Mouse (Mus musculus) heart, adult 8-10 months (tissue): Measurements from ENCODE around the gene Luc7l2. TPM values are rescaled to one million over a fixed set of nuclear protein-coding genes. Genes with fewer than 3 reads are reported as not detected.
"Not testable (repeated sequence)": the region's sequence is repeated elsewhere in the genome, so short reads cannot be mapped to it uniquely, and the experiment has no call there.

Experiments used
- DNase-seq: peaks from one replicate; pipeline ENCODE4 v3.0.0; 2022; ENCODE audit warnings: low spot score
- total RNA-seq, 4 experiments: library from RNA; stranded (reverse); gene quantifications; 2 replicates each; pipeline ENCODE4 v1.2.4; 2022

Luc7l2 gene
- total RNA-seq, result 100 to 1,000 TPM in 1 of 4 experiments, 10 to 100 TPM in 3; 84.5 to 120 (median 91.4) TPM

- DNase-seq, result peak; percentile 93
These were observed at the start of gene Luc7l2 for GRCm38 (mm10) chr6:38551062-38551988. Gene Luc7l2, plus strand, starts transcription at chr6:38551334.

DNA sequence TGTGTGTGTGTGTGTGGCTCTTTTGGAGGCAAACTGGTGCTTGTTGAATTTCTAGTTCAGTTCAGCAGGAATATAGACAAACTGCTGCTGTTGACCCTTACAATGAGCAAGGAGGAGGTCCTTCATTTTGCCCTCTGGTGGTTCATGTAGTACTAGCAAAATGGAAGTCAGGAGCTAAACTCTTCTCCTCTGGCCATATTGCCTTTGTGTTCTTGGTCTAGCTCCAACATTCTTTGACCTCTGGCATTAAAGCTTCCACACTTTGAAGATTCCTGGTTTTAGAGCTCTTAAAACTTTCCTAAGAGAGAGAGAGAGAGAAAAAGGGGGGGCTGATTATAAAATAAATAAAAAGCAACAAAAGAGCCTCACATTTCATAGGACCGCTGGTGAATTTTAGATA, 39.0 kb upstream of the Luc7l2 start:
- DNase-seq, result no peak

DNA sequence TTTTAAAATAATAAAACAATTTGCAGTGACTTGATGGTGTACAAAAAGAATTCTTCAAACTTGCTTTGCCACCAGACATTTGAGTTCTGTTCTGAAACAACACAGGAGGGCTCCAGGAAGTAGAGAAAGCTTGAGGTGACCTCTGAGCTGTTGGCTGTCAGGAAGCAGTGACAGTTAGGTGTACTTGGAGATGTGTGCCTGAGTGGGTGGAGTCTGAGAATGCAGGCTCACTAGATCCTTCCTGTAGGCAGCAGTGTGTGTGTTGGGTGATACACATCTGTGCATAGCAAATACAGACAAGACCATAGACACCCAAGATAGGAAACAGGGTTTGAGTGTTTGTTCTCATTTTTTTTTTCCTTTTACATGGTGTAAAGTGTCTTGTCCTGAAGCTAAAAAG, 38.3 kb upstream of the Luc7l2 start:
- no peak for DNase-seq

GRCm38 (mm10) chr6:38515201-38515600, 35.9 kb upstream of the Luc7l2 start:
- DNase-seq, result no peak

- no peak for DNase-seq
These were observed 27.3 kb upstream of the Luc7l2 start for GRCm38 (mm10) chr6:38523851-38524250.

- DNase-seq, result no peak
These were observed 19.8 kb upstream of the Luc7l2 start for GRCm38 (mm10) chr6:38531211-38531820.

DNA sequence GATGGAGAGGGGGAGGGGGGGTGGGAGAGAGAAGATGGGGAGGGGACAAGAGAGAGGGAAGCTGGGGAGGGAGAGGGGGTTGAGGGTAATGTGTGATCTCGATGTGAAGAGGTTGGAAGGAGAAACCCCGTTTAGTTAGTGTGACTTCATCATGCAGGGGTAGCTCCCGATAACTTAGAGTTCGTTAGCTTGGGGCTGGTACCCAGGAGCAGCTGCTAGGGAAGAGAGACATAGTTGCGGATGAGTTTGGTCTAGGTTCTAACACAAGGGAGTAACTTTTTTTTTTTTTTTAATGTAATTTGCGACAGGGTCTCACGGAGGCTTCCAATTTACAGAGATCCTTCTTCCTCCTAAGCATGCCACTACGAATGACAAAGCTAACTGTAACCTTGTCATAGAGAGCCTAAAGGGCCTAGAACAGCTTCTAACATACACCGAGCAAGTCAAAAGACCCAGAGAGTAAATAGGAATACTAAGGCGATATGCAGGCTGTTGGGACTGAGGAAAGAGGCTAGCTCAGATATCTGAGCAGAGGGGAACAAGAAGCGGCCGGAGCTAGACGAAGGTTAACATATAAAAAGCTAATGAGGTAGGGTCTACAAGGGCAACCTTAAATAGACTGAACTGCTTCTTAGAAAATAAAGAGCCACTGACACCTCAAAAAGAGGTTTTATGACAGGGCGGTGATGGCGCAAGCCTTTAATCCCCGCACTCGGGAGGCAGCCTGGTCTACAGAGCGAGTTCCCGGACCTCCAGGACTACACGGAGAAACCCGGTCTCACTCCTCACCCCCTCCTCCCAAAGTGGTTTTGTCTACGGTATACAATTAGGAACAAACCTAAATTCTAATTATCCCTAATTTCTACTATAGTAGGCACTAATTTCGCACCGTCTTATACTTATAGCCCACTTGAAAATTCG, 18.4 kb upstream of the Luc7l2 start:
- DNase-seq, result no peak

- DNase-seq, result peak; percentile 99
These were observed 17.4 kb upstream of the Luc7l2 start, which contains the start of gene Fmc1 for GRCm38 (mm10) chr6:38533428-38534405. Gene Fmc1, plus strand, starts transcription at chr6:38533502.

GRCm38 (mm10) chr6:38534640-38535365, 16.3 kb upstream of the Luc7l2 start:
- peak; percentile 97 for DNase-seq

GRCm38 (mm10) chr6:38535366-38535690, 15.8 kb upstream of the Luc7l2 start:
- no peak for DNase-seq

GRCm38 (mm10) chr6:38535788-38536187, 15.3 kb upstream of the Luc7l2 start:
- DNase-seq, result no peak

DNA sequence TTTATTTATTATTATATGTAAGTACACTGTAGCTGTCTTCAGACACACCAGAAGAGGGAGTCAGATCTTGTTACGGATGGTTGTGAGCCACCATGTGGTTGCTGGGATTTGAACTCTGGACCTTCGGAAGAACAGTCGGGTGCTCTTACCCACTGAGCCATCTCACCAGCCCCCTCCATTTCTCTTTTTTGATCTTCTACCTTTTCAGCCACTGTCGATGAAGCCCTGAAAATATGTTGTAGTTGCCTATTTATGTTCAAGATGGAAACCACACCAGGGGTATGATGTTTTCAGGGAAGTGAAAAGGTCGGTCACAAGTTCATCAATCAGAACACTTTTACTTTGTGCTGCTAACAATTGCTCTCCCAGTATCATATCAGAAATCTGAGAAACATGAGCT, 7.0 kb upstream of the Luc7l2 start:
- not testable (repeated sequence) for DNase-seq

DNA sequence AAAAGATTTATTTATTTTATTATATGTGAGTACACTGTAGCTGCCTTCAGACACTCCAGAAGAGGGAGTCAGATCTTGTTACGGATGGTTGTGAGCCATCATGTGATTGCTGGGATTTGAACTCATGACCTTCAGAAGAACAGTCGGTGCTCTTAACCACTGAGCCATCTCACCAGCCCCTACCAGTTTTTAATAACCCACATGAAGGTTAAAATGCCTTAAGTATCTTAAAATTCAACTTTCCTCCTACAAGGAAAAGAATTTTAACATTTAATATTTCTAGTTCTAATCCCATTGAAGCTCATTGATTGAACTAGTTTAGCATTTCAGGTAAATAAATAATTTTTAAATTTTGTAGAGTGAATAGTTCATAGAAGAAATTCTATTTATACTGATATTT, 4.1 kb upstream of the Luc7l2 start:
- DNase-seq, result not testable (repeated sequence)

DNA sequence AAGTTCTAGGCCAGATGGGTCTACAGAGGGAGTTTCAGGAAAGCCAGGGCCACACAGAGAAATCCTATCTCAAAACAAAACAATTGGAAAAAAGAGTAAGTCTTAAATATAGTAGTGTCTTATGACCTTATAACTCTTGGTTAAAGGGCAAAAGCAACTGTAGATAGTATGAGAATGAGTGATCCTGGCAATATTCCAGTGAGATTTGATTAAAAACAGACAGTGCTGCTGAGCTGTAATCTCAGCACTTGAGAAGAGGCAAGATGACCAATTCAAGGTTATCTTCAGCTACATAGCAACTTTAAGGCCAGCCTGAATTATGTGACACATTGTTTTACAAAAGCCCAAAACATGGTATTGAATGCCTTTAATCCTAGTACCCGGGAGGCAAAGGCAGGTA, 3.4 kb upstream of the Luc7l2 start:
- DNase-seq, result no peak

- DNase-seq, result not testable (repeated sequence)
These were observed 2.5 kb upstream of the Luc7l2 start for GRCm38 (mm10) chr6:38548595-38548994.

DNA sequence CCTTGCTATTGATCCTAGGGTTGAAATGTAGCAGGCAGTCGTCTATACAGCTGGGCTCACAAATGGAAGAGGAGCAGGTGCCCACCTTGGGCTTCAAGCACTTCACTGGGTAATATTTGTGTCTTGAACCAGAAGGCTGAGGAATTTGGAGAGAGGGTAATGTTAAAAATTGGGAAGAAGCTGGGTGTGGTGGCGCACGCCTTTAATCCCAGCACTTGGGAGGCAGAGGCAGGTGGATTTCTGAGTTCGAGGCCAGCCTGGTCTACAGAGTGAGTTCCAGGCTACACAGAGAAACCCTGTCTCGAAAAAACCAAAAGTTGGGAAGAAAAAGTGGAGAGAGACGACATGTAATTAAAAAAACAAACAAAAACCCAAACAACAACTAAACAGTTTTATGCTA, 1.3 kb upstream of the Luc7l2 start:
- not testable (repeated sequence) for DNase-seq

DNA sequence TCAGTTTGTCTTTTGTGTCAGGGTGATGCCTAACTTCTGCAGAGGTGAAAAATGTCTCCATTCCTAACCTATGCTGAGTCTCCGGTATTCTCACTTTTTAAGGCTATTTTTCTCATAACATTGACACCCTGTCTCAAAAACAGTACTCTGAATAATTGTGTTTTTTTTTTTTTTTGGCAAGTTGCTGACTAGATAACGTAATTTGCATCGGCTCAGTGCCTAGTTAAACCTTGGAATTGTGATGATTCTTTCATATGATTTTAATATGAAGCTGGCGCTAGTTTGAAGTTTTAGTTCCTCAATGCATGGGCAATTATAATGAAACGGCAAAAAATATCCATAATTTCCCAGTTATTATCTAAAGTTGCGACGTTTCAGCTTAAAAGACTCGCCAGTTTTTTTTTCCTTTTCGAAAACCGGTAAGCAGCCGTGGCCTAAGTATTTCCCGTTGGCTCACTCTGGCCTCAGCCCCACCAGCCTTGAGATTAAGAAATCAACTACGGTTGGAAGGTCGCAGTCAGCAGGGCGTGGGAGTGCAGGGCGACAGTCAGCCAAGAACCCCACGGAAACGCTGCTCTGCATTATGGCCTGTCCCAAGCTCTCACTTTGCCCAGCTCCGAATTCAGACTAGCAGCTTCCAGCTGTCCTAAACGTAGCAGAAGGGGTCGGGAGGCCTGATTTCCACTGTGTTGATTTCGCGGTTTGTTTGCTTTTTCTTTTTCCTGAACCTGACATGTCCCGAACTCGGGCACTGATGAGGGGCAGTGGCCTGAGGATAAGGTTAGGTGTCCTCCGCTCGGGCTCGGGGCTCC, 678 bp upstream of the Luc7l2 start:
- peak; percentile 83 for DNase-seq

GRCm38 (mm10) chr6:38551989-38552635, 978 bp downstream of the Luc7l2 start:
- DNase-seq, result peak; percentile 99

DNA sequence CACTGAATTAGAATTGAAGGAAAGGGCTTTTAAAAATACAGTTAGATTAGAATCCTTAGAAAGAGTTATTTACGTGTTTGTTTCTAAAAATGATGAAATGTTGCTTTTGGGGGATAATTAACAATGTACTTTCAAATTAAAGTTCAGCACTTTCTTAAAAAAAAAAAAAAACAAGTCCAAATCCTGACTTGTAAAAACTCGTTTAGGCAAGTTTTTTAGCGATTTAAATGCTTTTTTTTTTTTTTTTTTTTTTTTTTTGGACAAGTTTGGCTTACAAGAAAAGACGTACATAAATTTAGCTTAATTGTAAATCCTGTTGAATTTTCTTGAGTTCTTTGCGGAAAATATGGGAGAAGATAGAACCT, 1.5 kb downstream of the Luc7l2 start:
- no peak for DNase-seq
